Mouse (Mus musculus): ENCODE results near the gene Usp3. TPM values are rescaled to one million over a fixed set of nuclear protein-coding genes. Genes with fewer than 3 reads are reported as not detected.
A peak's percentile ranks its signal among the peaks of the same experiment; 100 is the strongest.

The Usp3 gene
- polyA plus RNA-seq, 1 experiment from 2014 or later = 109 TPM

DNA sequence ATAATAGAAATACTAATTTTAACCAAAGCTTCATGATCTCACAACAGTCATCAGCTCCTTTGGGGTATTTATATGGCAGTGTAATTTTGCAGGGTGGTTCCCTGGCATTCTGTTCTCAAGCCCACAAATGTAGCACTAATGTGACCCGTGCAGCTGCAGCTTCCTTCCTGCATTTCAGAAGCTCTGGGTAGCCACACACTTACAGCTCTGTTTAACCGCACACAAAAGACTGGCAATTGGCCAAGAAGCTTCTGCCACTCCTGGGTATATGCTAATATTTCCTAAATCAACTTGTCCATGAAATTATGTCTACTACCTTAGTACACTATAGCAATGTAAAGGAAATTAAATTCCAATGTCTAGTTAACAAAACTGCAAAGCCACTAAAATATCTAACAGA is 32.6 kb downstream of the Usp3 start:
- H3K4me3 ChIP-seq (replicated peaks) = no peak overlapping the region
- no peaks in the 10 kb centered on the region for H3K27me3 ChIP-seq
- no peak overlapping the region for H3K9ac ChIP-seq (replicated peaks)
- H3K27ac ChIP-seq = peak overlapping the region; percentile 69
- 0 out of 2 replicates have a peak, but pooled peaks cover under 1% of the 10 kb centered on the region for H3K36me3 ChIP-seq
- WGBS = 23% methylated on average over 2 of the region's 2 CpGs
- peaks cover 3% of the 10 kb centered on the region for H3K4me1 ChIP-seq (replicated peaks)
- no peak overlapping the region for H3K4me2 ChIP-seq (replicated peaks)
- peak; percentile 69; the same call in 1 of the 2 replicates for ATAC-seq
- H3K9me3 ChIP-seq = no peaks in the 10 kb centered on the region

DNA sequence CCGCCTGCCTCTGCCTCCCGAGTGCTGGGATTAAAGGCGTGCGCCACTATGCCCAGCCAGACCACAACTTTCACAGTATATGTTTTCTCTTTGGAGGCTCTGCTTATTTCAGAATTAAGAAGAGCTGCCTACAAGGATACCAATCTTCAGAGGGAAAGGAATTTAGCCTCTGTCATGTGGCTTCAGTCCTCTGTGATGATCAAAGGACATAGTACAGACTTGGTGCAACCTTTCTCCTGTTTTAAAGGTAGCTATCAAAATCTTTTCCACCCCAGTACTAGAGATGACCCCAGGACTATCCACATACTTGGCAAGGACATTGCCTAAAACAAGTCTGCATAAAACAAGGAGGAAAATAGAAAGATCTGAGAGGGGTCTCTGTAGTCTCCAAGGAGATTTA is 34.0 kb downstream of the Usp3 start:
- WGBS = 98% methylated on average over 4 of the region's 4 CpGs
- no peak overlapping the region for H3K27ac ChIP-seq
- ATAC-seq = no peak

DNA sequence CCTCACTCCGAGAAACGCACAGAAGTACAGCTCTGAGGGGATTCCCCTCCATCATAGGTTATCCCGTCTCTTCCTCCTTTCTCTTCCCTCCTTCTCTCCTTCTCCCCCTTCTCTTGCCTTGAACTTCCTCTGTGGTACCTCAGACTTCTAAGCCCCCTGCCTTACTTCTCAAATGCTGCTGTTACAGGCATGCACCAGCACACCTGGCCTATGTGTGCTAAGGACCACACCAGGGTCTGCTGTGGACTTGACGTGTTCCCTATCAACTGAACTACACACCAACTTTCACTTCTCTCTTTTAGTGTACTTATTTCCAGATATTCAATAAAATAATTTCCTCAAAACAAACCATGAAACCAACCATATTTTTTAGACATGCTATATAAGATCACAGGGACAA is 50.2 kb downstream of the Usp3 start:
- H3K4me2 ChIP-seq (replicated peaks) = no peak overlapping the region
- ATAC-seq = no peak
- H3K27ac ChIP-seq = no peak overlapping the region
- 89% methylated on average over 4 of the region's 4 CpGs for WGBS
- peaks cover 65% of the 10 kb centered on the region for H3K36me3 ChIP-seq
- H3K9ac ChIP-seq (replicated peaks) = no peak overlapping the region
- no peaks in the 10 kb centered on the region for H3K9me3 ChIP-seq
- no peak overlapping the region for H3K4me3 ChIP-seq (replicated peaks)
- H3K4me1 ChIP-seq (replicated peaks) = no peaks in the 10 kb centered on the region
- no peaks in the 10 kb centered on the region for H3K27me3 ChIP-seq

More for the DNA sequence above, 34.0 kb downstream of the Usp3 start:
- Histone ChIP-seq H3K4me3 (replicated peaks) (no peak overlapping the region), H3K9ac (replicated peaks) (no peak overlapping the region), H3K4me2 (replicated peaks) (no peak overlapping the region), H3K36me3 (peaks cover 11% of the 10 kb centered on the region), H3K9me3 (no peaks in the 10 kb centered on the region), H3K27me3 (no peaks in the 10 kb centered on the region), H3K4me1 (replicated peaks) (peaks cover 3% of the 10 kb centered on the region)

DNA sequence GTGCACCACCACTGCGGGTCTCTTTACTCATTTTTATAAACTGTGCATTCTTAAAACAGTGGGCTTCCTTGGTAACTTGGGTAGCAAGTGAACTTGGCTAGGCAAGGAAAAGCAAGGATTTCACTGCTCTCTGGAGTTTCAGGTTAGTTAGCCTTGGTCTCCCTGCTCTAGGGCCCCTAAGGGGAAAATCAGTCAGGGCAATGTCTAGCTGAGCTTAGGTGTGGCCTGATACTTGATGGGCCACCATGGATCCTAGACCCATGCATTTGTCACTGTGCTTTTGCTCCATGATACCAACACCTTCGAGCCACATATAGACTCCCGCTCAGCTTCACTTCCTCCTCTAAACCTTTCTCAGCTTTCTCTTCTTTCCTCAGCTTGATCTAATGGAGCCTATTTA is 71.3 kb downstream of the Usp3 start:
- H3K4me2 ChIP-seq (replicated peaks) = no peak overlapping the region
- 93% methylated on average over 3 of the region's 3 CpGs for WGBS
- no peaks in the 10 kb centered on the region for H3K9me3 ChIP-seq
- peaks cover 6% of the 10 kb centered on the region; the same call in 1 of the 2 replicates for H3K4me1 ChIP-seq (replicated peaks)
- ATAC-seq = no peak
- peaks cover 89% of the 10 kb centered on the region for H3K36me3 ChIP-seq
- H3K9ac ChIP-seq (replicated peaks) = no peak overlapping the region
- H3K27ac ChIP-seq = no peak overlapping the region
- no peaks in the 10 kb centered on the region for H3K27me3 ChIP-seq
- no peak overlapping the region for H3K4me3 ChIP-seq (replicated peaks)

DNA sequence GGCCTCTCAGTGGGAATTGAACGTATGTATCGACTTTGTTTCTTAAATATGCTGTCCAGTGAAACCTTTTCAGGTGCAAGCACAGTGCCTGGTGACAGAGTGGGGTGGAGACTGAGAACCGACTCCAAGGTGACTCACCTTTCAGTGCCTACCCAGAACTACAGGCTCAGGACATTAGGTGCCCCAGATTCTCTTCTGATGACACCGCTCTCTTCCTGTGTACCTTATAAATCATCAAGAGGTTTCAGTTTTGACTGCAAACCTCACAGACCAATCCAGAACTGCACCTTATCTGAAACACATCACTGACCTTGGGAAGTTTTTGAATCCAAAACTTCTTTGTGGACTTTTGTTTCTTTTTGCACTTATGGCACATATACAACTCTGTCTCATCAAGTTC is 72.6 kb downstream of the Usp3 start:
- Histone ChIP-seq H3K27ac (no peak overlapping the region), H3K4me3 (replicated peaks) (no peak overlapping the region), H3K27me3 (no peaks in the 10 kb centered on the region), H3K4me2 (replicated peaks) (no peak overlapping the region), H3K36me3 (peaks cover 87% of the 10 kb centered on the region), H3K4me1 (replicated peaks) (peaks cover 6% of the 10 kb centered on the region; the same call in 1 of the 2 replicates), H3K9ac (replicated peaks) (no peak overlapping the region), H3K9me3 (no peaks in the 10 kb centered on the region)
- ATAC-seq = no peak
- WGBS = 97% methylated on average over 4 of the region's 4 CpGs

DNA sequence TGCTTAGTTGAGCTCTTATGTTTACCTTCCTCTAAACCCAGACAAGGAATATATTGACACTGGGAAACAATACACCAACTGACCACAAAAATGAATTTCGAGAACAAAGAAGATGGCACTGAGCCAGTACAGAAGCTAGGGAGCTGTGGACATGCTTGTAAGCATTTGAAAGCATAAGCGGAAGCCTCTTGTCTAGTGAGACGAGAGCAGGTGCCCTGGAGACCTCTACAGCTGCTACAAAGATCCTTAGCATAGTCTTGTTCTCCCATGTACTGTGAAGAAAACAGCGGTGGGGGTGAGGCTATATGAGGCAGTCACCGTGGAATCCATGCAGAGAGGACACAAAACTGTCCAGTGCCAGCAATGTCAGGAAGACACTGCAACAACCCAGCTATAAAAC is 74.0 kb downstream of the Usp3 start:
- 43% methylated on average over 5 of the region's 5 CpGs for WGBS
- Histone ChIP-seq H3K4me3 (replicated peaks) (no peak overlapping the region), H3K27me3 (no peaks in the 10 kb centered on the region), H3K9ac (replicated peaks) (no peak overlapping the region), H3K27ac (peak overlapping the region; percentile 22), H3K36me3 (peaks cover 90% of the 10 kb centered on the region), H3K4me2 (replicated peaks) (no peak overlapping the region), H3K9me3 (no peaks in the 10 kb centered on the region), H3K4me1 (replicated peaks) (peaks cover 9% of the 10 kb centered on the region; the same call in 1 of the 2 replicates)
- ATAC-seq = peak; percentile 60; the same call in 1 of the 2 replicates

DNA sequence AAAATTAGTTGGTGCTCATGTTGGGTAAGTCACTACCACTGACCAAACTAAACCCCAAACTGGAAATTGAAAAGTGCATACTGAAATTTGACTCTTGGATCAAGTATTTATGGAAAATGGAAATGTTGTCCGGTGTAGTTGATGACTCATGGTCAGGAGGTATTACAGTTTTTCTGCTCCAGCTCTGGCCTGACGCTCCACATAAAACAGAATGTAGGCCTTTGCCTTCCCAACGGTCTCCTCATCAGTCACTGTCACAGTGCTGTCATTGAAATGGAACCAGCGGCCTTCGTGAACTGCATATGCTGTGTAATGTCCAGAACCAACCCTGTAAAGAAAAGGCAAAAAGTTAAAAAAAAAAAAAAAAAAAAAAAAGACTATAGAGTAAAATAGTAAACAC is 74.7 kb downstream of the Usp3 start:
- Histone ChIP-seq H3K9ac (replicated peaks) (no peak overlapping the region), H3K27me3 (no peaks in the 10 kb centered on the region), H3K27ac (peak overlapping the region; percentile 22; the same call in 1 of the 2 replicates), H3K9me3 (no peaks in the 10 kb centered on the region), H3K4me3 (replicated peaks) (no peak overlapping the region), H3K4me2 (replicated peaks) (no peak overlapping the region), H3K4me1 (replicated peaks) (peaks cover 10% of the 10 kb centered on the region; the same call in 1 of the 2 replicates), H3K36me3 (peaks cover 87% of the 10 kb centered on the region)
- ATAC-seq = no peak
- WGBS = 93% methylated on average over 5 of the region's 5 CpGs

DNA sequence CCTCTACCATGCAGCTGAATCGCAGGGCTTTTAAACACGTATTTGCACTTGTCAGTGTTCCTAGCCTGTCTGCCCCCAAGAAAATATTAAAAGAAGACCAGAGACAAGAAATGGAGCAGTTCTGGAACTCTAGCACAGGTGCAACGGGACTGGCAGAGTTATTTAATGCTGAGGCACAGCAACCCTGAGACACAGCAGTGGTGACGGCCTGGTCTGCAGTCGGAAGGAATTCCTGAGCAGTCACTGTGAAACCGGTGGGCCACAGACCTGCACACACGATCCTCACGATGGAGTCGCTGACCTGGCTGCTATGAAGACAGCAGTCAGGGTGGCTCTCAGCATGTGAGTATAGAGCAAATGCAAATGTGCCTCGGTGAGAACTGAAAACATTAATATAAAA is 75.2 kb downstream of the Usp3 start:
- no peak overlapping the region for H3K27ac ChIP-seq
- H3K36me3 ChIP-seq = peaks cover 82% of the 10 kb centered on the region
- H3K9ac ChIP-seq (replicated peaks) = no peak overlapping the region
- ATAC-seq = no peak
- H3K4me2 ChIP-seq (replicated peaks) = no peak overlapping the region
- no peak overlapping the region for H3K4me3 ChIP-seq (replicated peaks)
- peaks cover 15% of the 10 kb centered on the region for H3K4me1 ChIP-seq (replicated peaks)
- no peaks in the 10 kb centered on the region for H3K9me3 ChIP-seq
- 89% methylated on average over 10 of the region's 10 CpGs for WGBS
- H3K27me3 ChIP-seq = no peaks in the 10 kb centered on the region

DNA sequence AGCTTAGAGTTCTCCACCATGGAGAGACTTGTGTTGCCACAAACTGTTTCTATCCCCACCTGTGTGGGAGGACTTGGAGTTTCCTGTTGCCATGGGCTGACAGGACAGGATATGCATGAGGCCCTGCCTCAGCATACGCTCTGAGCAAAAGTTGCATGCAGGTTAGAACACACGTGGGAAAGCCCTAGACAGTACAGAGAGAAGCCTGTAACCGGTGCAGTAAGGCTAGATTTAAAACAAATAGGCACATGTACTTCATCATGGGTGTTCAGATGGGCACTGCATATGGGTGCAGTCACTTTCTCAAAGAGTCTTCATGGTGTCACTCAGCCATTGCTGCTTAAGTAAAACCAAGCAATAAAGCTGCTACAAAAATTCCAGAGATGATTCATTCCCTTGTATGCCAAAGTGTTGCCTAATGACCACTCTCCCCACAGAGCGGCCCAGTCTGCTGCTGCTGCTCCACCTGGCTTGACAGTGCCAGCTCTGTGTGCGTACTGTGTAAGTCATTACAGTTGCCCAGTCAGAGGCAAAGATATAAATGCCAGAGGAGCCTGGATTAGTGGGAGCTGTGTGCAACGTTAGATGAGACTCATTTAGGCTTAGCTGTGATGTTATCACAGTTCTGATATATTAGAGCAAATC is 76.5 kb downstream of the Usp3 start:
- H3K36me3 ChIP-seq = peaks cover 71% of the 10 kb centered on the region
- 91% methylated on average over 6 of the region's 6 CpGs for WGBS

DNA sequence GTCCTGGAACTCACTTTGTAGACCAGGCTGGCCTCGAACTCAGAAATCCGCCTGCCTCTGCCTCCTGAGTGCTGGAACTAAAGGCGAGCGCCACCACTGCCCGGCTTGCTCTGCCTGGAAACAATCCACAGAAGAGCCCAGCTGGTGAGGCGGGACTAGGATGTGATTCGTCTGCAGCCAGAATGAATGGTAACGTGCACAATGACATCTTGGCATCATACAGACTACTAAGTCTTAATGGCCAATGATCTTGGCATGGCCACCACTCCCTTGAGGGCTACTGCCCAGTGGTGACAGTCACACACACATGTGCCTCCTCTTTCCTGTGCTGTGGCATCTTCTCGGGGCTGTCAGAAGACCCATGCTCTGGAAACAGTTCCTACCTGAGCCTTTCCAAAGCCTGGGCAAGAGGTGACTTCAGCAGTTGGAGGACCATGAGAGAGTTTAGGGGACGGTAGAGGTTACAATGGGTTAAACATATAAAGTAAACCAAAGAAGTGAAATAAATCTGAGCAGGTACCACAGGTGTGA is 77.2 kb downstream of the Usp3 start:
- no peak for ATAC-seq
- 90% methylated on average over 10 of the region's 10 CpGs for WGBS

More for the DNA sequence above, 76.5 kb downstream of the Usp3 start:
- Histone ChIP-seq H3K4me2 (replicated peaks) (no peak overlapping the region), H3K4me1 (replicated peaks) (peaks cover 18% of the 10 kb centered on the region), H3K9me3 (no peaks in the 10 kb centered on the region), H3K27me3 (no peaks in the 10 kb centered on the region), H3K4me3 (replicated peaks) (no peak overlapping the region), H3K9ac (replicated peaks) (no peak overlapping the region), H3K27ac (no peak overlapping the region)
- no peak for ATAC-seq

DNA sequence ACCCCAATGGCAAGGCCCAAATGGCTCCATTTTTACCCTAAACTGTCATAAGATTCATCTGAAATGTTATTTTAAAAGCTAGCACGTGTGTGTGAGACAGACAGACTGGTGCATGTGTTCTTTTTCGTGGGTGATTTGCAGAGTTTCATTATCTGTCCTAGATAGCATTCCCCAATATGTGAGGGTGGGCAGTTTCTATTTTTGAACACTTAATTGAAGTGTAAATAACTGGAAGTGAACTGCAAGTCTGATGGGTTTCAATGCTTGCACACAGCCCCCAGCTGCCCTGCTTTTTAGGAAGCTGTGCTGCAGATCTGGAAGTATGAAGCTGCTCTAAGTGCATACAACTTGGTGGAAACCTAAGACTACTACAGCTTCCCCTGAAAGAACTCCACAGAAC is 77.8 kb downstream of the Usp3 start:
- Histone ChIP-seq H3K9ac (replicated peaks) (no peak overlapping the region), H3K36me3 (peaks cover 59% of the 10 kb centered on the region), H3K9me3 (no peaks in the 10 kb centered on the region), H3K27me3 (no peaks in the 10 kb centered on the region), H3K27ac (no peak overlapping the region), H3K4me2 (replicated peaks) (no peak overlapping the region), H3K4me3 (replicated peaks) (no peak overlapping the region), H3K4me1 (replicated peaks) (peaks cover 29% of the 10 kb centered on the region)
- no peak for ATAC-seq
- 92% methylated on average over 2 of the region's 2 CpGs for WGBS

More for the DNA sequence above, 77.2 kb downstream of the Usp3 start:
- H3K27me3 ChIP-seq = no peaks in the 10 kb centered on the region
- peaks cover 23% of the 10 kb centered on the region for H3K4me1 ChIP-seq (replicated peaks)
- no peak overlapping the region for H3K4me3 ChIP-seq (replicated peaks)
- no peak overlapping the region for H3K4me2 ChIP-seq (replicated peaks)
- H3K9ac ChIP-seq (replicated peaks) = no peak overlapping the region
- H3K36me3 ChIP-seq = peaks cover 66% of the 10 kb centered on the region
- no peaks in the 10 kb centered on the region for H3K9me3 ChIP-seq
- no peak overlapping the region for H3K27ac ChIP-seq

DNA sequence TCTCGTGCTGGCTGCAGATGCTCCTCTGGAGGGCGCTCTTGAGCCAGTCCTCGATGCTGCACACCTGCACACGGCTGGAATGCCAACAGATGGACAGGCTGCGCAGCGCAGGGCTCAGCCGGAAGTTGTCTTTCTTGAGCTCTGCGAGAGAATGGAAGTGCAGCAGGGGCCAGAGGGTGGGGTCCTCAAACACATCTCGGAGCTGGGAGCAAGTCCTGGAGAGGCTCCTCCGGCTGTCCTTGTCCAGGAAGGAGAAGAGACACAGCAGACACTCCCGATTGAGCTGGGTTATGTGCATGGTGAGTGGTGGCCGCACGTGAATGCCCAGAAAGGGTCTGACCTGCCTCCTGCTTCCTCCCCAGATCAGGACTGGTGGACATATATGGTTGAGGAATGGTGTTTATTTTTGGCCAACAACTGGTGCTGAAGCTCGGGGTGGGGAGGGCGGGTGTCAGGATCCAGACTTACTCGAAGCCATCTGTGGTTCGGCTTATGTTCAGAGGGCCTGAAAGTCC is 78.6 kb downstream of the Usp3 start, which contains the start of gene Fbxl22:
Gene Fbxl22, minus strand, starts transcription at position 338 of the 515 bp plus-strand sequence.
- H3K4me1 ChIP-seq (replicated peaks) = peaks cover 31% of the 10 kb centered on the region
- 72% methylated on average over 17 of the region's 17 CpGs for WGBS
- H3K4me3 ChIP-seq (replicated peaks) = no peak within 1 kb of the TSS
- no peaks in the 10 kb centered on the region for H3K9me3 ChIP-seq
- no peaks in the 10 kb centered on the region for H3K27me3 ChIP-seq
- no peak within 1 kb of the TSS for H3K9ac ChIP-seq (replicated peaks)
- H3K36me3 ChIP-seq = peaks cover 59% of the 10 kb centered on the region
- H3K4me2 ChIP-seq (replicated peaks) = no peak within 1 kb of the TSS
- H3K27ac ChIP-seq = peak within 1 kb of the TSS; percentile 96; the same call in 1 of the 2 replicates
- ATAC-seq = no peak
